Mouse (Mus musculus): Measurements from ENCODE around the gene Creb5.

DNA sequence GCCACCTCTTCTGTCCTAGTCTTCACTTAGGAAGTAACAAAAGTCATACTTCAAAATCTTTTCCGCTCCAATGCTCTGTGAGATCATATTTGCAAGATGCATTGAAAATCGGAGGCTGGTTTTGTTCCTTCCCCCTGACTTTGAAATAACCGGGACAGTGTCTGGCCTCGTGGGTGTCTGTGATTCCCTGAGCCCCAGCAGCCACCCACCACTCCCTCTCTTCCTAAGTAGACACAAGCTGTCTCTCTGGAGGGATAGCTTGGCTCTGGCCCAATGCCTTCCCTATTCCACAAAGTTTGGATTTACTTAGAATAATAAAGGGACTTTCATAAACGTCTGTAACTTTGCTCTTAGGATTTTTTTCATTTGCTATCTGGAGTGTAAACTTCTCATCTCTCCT lies 273.9 kb downstream of the Creb5 start:
- TF ChIP-seq CTCF (IDR thresholded peaks at IDR 0.05; ENCODE audit: low read depth) (no peak), EP300 (IDR thresholded peaks at IDR 0.05; ENCODE audit: low read depth) (no peak)
